Comparison of ENCODE assay signal across 29 mouse cellular contexts in genomic region chr7:63941050-63941449, GRCm38 (mm10). TPM values are rescaled to one million over a fixed set of nuclear protein-coding genes. Genes with fewer than 3 reads are reported as not detected.
"Had no signal": no experiment of that assay in that cellular context is flagged by ENCODE, and none has a peak within 500 bp of the region (broad histone marks: within the 10 kb centered on the region; RNA-seq: fewer than 3 reads in every experiment).

No protein-coding gene starts in this region.

- H3K9ac ChIP-seq: limb, embryonic 13.5 days; lung, embryonic 14.5 days; neural tube, embryonic 12.5 days; neural tube, embryonic 15.5 days had no signal

- H3K9me3 ChIP-seq: limb, embryonic 10.5 days; limb, embryonic 13.5 days; neural tube, embryonic 12.5 days; neural tube, embryonic 15.5 days had no signal

- H3K4me2 ChIP-seq: limb, embryonic 13.5 days; lung, embryonic 14.5 days; midbrain, embryonic 11.5 days; neural tube, embryonic 12.5 days; neural tube, embryonic 15.5 days had no signal

- H3K27ac ChIP-seq: limb, embryonic 10.5 days; limb, embryonic 13.5 days; neural tube, embryonic 12.5 days; neural tube, embryonic 15.5 days had no signal

- DNase-seq: kidney, adult 18-20 months; kidney, postnatal 14 days; layer of hippocampus, adult 9-11 months; lung, postnatal 14 days; lung, postnatal 4 days; midbrain, embryonic 14.5 days; retina, postnatal 1 day; thymus, adult 2 months; thymus, postnatal 25 days had no signal

- ATAC-seq: hindbrain, embryonic 16.5 days; inflammation-experienced regulatory T-cells, adult 6 months; intestine, embryonic 16.5 days had no signal

- H3K4me3 ChIP-seq: layer of hippocampus, adult 2 months; limb, embryonic 10.5 days; limb, embryonic 13.5 days; neural tube, embryonic 12.5 days; neural tube, embryonic 15.5 days had no signal

- H3K27me3 ChIP-seq: limb, embryonic 13.5 days; neural tube, embryonic 12.5 days; neural tube, embryonic 15.5 days had no signal

- H3K36me3 ChIP-seq: limb, embryonic 10.5 days; limb, embryonic 13.5 days; neural tube, embryonic 12.5 days; neural tube, embryonic 15.5 days had no signal

RNA-seq across cellular contexts. Expression of gene E030018B13Rik, which starts 24.4 kb away (rescaled TPM):
- total RNA-seq: layer of hippocampus, adult 2 months; layer of hippocampus, postnatal 25 days; left cerebral cortex, adult 18-20 months; left cerebral cortex, postnatal 25 days; megakaryocyte progenitor cell, adult 5-6 weeks; midbrain, postnatal 0 days had no signal
- polyA plus RNA-seq: hindbrain, embryonic 16.5 days; intestine, embryonic 16.5 days; kidney, embryonic 16.5 days; large intestine, adult 2 months; limb, embryonic 10.5 days; liver, adult 2 months; midbrain, embryonic 14.5 days; midbrain, postnatal 0 days; neural tube, embryonic 15.5 days; small intestine, adult 2 months; stomach, postnatal 0 days; thymus, adult 2 months had no signal
